Mouse (Mus musculus) cerebellum, adult 9-10 months (tissue): ENCODE measurements at regions not wholly inside any gene's neighbourhood (a gene's known extent, or its start where the extent isn't known, plus 50 kb on each side); places are given as distances from the start of the nearest gene placed in this dataset.
"Not testable (repeated sequence)": the region's sequence is repeated elsewhere in the genome, so short reads cannot be mapped to it uniquely, and the experiment has no call there.

ENCODE experiments used
- DNase-seq: peaks from one replicate; pipeline ENCODE4 v3.0.0; 2022

DNA sequence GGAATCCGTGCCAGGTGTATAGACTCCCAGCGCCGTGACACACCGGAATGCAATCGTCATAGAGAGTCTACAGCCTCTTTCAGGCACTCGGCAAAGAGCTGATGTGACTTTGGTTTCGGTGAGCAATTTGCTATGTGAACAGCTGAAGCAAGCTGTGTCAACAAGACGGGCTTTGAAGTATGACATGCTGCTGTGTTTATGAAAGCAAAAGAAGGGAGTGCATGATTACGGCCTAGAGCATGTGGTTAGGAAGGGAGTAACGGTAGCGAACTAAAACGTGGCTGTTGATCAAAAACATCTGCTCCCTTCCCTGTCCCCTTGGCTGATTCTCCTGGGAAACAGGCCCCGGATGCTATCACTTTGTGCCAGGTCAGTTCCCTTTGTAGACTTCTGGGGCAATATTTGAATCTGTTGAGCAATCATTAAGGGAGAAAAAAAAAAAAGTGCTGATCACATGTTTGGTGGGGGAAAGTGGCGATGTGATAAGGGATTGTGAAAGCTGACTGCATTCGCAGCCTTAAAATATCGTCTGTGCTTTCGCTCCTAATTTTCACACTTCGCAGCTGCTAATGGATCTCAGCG, 764.3 kb downstream of the Robo2 start:
- DNase-seq: no peak

DNA sequence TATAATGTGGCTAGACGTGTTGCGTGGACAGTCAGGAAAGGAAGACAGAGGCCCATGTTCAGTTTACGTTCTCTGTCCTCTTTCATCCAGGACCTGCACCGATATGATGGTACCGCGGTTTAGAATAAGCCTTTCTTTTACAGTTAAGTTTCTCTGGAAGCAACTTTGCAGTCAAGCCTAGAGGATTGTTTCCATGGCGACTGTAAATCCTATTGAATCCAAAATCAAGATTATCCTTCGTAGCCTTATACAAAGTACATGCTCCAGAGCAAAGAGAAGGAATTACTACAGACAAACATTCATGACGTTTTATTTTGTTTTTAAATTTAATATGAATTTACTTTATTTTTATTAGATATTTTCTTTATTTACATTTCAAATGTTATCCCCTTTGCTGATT, 798.6 kb downstream of the Robo2 start:
- no peak for DNase-seq

DNA sequence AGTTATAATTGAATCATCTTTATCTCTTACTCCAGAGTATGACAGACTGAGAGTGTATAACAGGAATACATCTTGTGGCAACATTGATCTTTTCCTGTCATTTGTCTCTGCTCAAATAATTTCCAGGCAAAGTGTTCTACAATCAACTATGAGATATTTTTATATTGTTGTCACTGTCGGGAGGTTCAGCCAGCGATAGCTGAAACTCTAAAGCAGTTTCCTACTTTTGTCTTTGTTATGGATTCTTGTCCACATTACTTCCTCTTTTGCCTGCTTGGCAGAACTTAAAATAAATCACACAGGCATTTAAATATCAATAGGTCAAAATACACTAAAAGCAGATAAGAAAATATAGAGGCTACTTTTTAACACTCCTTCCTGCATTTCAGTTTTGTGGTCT, 820.2 kb downstream of the Robo2 start:
- no peak for DNase-seq

DNA sequence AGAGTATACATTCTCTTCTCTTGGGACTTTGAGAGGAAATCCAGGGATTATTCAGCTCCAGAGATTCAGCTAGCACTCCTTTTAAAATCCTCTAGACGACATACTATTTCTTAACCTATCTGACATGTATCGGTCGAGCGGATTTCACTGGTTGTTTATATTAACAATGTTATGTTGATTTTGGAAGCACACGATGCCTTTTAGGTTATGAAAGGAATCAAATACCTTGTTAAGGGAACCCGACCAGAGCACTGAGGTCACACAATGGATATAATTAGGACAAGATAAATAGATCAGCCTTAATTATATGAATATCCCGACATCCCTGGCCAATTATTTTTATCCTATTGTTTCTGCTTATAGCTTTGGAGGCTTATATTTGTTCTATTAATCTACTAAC, 850.4 kb downstream of the Robo2 start:
- no peak for DNase-seq

DNA sequence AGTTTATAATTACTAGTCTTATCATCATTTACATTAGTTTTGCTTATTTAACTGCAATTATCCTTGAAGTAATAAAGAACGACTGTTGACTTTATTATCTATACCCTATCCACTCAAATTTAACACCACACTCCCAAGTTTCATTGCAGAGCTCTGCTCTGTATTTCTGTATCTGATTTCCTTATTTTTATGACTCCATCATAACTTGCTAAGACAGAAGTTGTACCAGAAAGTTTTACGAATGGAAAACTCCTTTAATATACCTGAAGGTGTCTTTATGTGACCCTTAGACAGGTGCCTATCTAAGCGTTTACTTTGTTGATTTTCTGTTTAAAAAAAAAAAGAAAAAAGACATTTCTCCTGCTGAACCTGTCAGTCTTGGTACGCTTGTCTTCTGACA, 854.7 kb downstream of the Robo2 start:
- no peak for DNase-seq

DNA sequence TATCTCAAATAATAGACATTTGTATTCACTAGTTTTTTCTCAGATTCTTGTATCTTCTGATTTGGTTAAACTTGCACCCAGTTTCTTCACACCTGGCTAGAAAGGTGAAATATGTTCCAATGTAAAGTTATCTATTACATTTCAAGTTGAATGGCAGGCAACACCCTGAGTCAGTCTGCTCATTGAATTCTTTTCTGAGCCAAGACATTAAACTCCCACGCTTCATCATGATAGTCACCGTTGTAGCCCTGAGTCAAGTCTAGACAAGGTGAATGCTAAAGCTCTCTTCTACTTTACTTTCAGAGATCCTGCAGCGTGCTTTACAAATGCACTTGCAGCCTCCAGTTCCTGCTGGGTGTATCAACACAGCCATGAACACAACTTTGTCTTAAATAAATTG, 868.0 kb downstream of the Robo2 start:
- DNase-seq: no peak

DNA sequence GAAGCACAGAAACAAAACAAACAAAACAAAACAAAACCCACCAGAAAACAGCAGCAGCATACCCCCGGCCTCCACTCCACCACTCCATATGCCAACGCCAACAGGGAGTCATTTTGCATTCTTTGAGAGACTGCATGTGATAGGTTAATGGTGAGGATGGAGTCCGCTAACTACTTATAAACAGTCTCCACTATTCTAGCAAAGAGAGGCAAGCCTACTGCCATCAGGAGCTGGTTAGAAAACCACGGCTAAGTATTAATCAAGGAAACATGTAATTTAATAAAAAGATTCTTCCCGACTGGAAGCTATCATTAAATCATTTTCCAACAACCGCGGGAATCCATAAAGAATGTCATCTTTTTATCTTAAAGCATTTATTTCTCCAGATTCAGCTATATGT, 873.6 kb downstream of the Robo2 start:
- DNase-seq: no peak

DNA sequence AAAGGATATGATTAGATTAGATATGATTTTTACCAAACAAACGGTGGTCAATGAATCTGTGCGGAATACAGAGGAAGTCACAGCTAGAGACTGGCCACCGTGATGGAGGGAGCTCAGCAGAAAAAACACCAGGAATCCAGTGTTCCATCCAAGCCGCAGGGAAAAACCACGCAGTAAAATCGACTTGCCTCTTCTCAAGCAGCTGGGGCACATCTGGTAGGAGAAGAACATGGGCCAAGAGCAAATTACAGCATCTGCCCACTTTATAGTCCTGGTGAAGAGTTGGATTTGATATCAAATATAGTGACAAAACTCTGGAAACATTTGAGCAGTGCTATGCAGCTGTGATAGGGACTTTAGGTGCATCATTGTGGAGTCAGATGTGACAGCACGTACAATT, 874.1 kb downstream of the Robo2 start:
- no peak for DNase-seq

DNA sequence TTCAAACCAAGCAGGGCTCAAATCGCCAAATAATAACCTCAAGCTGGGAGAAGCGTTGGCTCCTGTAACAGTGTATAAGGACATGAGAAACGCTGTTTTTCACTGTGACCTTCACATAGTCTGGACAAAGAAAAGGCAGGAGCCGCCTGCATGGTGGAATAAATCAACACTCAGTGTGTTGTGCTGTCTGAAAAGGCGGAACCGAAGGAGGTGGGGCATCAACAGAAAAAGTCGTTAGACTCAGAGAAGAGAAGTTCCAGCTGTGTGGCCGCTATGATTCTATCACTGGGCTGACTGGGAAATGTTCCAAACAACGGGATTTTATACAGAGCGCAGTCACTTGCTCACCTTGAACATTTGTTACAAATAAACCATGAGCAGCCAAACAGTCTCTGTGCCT, 881.4 kb downstream of the Robo2 start:
- no peak for DNase-seq

DNA sequence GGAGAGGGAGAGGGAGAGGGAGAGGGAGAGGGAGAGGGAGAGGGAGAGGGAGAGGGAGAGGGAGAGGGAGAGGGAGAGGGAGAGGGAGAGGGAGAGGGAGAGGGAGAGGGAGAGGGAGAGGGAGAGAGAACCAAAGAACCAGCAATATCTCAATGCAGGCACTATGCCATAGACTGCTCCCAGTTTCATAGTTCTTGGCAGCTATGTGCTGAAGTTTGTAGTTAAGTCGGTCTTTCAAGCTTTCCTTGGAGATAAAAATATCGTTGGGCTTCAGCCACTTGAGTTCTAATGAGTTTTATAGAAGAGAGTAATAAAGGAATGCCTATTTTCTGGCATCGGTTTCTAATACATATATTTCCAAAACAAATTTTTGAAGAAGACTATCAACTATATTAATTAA, 888.7 kb downstream of the Robo2 start:
- not testable (repeated sequence) for DNase-seq

DNA sequence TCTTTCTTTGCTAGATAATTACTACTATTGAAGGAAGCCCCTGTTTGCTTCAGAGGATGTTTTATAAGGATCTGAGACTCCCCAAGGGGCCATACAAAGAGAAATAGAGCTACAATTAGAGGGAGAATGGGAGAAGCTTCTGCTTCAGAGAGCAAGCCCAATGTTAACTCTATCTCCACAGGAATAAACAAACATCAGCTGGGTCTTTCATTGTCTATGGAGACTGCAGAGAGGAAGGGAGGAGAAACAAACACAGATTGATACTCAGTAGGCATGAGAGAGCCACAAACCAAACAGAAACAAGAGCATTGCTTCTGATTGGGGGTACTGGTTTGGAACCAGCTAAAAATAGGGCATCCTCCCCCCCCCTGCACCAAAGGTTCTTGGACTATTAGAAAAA, 906.9 kb downstream of the Robo2 start:
- DNase-seq: no peak

DNA sequence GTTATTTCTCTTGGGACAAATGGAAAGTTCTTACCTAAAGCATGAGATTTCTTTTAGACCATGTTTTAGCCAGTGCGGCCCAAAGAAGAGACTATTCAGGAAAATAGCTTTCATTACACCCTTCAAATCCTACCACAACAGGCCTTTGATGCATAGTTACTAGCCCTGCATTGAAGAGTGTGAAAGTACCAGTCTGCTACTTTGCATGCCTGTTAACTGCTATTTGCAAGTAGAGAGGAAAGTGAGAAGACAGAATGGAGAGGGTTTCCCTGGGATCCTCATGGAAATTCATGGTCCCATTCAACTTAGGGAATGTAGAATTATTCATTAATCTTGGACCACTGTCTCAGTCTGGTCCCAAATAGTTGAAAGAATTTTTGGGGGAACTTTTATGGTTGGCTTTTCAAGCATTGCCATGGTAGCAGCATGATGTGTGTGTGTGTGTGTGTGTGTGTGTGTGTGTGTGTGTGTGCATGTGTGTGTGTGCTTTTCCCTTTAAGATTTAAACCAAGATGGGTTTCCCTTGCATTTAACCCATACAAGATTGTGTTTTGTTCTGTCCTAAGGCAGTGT, 912.9 kb downstream of the Robo2 start:
- no peak for DNase-seq

DNA sequence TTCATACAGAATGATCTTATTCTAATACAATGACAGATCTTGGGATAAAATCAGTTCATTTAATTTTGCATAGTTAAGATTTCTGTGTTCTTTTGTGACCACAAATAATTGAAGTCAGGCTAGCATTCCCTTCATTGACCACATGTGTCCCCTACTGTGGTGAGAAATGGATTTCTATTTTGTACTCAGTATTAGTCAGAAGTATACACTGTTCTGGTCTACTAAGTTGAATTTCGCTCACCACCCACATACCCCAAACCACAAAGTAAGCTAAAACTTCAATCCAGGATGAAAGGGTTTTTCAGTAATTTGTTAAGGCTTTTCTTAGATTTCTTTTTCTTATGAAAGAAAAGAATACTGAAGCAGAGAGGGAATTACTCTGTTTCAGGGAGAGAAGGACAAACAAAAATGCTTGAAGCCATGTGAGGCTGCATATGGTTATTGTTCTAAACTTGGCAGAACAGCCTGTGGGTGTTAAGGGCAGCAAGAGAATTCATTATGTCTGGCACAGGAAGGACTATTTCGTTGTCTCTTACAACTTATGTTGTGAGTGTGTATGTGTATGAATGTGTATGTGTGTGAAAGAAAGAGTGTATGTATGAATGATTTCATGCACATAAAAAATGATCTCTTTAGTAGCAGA, 928.3 kb downstream of the Robo2 start:
- DNase-seq: no peak

DNA sequence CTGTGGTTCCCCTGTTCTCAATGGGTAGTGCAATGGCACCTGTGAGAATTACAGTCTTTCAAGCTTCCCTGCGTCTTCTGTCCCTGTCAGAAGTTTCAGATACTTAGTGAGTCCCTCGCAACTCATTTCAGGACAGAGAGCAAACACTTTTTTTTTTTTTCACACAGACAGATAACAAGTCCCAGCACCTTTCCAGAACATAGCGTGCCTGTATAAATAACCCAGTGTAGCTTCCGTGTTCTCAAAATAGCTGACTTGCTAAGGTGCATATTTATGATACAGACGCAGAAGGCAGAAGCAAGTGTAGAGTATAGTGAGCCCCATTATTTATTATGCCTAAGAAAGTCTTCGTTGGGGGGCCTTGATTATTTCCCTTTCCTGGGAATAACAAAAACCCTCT, 929.4 kb downstream of the Robo2 start:
- no peak for DNase-seq

DNA sequence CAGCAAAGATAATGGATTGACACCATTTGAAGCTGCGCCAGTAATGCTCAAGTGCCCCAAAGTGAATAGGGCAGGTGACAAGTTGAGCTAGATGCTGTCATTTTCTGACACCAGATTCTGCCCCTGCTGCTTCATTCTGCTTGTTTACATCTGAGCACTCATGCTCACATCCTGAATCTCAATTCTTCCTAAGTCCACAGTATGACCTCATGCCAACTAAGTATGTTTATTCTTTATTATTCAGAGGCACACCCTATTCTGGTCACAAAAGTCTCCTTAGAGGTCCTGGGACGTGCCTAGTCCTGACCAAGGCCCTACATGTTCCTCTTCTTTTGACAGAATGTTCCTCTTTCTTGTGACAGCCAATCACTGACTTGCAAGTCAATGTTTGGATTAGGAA, 938.1 kb downstream of the Robo2 start:
- no peak for DNase-seq

DNA sequence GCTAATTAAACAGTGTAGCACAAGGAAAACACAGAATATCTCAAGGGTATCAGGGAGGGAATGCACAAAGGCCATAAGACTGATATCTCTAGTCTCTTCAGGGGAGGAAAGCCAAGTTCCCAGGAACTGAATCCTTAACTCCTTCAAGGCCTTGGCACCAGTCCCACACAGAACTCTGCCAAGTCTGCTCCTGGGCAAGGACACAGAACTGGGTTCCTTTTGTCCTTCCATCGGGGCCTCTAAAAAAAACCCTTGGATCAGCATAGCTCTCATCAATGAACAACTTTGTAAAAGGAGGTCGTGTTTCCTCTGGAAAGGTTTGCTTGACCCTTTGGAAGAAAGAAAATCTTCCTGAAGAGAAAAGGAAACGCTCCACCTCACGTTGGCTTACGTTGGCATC, 940.1 kb downstream of the Robo2 start:
- no peak for DNase-seq

DNA sequence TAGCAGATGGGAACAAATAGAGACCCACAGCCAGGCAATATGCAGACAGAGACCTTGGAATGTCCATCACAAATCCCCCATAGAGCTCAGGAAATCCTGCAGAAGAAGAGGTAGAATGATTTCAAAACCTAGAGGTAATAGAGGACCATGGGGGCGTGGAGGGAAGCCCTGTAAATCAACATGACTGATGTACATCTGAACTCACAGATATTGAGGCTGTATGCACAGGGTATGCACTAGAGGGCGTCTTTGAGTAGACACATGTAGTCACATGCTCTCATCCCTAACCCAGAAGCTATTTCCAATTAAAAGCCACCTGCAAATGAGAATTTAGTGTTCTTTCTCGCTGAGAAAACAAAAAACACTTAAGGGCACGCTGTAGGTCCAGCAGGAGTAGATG, 941.1 kb downstream of the Robo2 start:
- no peak for DNase-seq

DNA sequence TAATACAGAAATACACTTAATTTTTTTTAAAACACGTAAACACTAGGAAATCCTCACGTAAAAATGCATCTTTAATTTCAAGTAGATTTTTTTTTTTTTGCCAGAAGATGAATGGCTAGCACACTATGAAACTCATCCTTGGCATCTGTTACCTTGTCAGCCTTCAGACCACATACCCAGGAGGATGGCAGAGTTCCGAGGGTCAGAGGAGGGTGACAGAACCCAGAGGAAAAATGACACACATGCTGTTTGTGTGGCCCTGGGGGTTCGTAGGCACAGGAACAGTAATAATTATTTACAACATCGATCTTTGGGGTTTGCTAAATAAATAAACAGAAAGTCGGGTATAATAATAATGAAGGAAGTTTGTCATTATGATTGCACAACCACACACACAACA, 945.3 kb downstream of the Robo2 start:
- no peak for DNase-seq

DNA sequence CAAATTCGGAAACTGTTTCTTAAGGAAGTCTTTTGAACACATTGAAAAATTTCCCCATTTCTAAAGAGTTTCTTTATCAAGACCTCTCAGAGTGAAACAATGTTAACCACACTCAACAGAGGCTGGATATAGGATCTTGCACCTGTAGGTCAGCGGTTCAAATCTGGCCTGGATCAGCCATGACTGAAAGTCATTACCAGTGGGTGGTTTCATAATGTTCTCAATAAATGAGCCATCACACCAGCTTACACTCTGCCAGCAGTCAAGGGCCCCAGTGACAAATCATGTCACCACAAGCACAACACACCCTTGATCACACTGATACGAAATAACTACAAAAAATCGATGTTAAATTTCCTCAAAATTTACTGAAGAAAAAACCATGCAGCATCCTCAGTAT, 949.1 kb downstream of the Robo2 start:
- DNase-seq: no peak

DNA sequence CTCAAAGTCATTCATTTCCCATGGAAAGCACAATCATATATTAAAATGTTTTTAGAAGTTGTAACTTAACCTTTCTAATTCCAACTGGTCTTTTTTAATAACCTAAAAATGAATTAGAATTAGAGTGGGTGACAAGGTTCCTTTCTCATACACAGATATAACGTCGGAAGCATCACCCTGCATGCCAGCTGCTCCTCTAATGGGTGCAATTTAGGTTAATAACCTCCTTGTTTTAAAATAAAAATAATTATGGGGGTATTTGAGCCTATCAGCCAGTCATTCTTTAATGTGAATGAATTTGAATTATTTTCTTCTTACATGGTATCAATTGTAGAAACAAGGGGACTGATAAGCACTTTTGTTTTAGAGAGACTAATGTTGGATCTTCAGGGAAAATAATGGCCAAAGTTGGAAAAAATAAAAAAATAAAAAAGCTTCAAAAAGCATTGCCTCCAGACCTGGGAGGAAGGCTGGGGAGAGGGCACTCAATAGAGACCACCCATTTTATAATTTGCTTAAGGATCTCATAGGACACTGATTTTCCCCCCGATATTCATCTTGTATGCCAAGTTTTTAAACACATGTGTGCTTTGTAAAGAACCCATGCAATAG, 960.9 kb downstream of the Robo2 start:
- no peak for DNase-seq

DNA sequence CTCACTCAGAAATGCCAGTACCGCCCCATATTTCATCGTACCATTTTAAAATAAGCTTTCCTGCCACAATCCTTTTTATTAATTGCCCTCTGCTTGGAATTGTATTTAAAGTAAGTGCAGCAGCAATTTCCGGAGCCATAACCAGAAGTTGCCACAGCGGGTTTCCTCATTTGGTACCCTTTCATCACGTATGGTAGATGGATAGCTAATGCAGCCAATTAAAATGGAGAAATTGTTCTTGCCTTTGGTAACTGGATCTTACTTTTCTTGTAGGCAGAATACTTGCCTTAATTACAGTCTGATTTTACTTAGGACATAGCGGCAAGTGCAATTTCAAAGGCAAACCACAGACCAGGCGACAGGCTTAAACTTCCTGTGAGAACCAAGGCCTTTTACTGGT, 961.8 kb downstream of the Robo2 start:
- DNase-seq: no peak

DNA sequence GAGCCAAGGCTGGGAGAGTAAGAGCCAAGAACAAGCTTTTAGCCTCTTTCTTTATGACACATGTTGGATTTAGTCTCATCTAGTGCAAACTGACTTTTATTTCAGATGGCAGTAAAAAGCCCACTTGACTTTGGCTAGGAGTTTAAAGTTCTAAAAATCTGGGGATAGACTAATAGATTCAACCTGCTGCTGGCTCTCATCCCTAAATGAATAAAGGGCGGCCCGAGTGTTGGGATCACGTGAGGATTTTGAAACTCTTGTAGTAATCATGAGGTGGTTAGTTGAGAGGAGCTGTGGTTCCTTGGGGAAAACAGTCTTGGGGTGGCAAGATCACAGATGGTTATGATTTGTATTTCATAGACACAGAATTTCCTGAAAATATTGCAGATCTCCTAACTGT, 975.9 kb downstream of the Robo2 start:
- no peak for DNase-seq

DNA sequence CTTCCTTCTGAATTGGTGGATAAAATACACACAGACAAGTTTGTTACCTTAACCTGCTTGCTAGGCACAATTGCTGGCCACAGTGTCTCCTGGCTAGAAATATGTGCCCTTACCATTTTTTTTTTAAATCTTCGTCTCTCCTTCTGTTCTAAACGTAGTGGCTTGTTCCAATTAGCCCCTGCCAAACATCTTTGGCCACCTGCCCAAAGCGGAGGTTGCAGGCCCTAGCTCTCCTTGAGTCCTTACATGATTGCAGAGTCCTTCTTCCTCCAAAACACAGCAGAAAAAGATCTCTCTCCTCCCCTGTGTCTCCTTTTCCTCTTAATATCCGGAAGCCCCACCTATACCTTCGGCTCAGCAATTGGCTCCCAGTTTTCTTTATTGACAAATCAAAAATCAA, 986.8 kb downstream of the Robo2 start:
- DNase-seq: no peak

DNA sequence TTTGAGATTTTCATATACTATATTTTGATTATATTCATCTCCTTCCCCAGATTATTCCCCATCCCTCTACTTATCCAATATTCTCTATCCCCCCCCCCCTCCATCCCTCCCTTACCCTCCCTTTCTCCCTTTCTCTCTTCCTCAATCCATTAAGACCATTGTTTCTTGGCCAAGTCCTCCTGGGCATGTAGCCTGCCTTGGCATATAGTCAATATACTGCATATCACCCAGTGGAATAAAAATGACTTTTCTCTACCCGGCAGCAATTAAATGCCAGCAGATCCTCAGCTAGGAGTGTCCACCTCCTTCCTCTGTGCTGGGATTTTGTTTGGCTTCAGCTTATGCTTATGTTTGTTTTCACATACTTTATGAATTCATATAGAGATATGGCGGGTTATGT, 987.3 kb downstream of the Robo2 start:
- DNase-seq: no peak

DNA sequence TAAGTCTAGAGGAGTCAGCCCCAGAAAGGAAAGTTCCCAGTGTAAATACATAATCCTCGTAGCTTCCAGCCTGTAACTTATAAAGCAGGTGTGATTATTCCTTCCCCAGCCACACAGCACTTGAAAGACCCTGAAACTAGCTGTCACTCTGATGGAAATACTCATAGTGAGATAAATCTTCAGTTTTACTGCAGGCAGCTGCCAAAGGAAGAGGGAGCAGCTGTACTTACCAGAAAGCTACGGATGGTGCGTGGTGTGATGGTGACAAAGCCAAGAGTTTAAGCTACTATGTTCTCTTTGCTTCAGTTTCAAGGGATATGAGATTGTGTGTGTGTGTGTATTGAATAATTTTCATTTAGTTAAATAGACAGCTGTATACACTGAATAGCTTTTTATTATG, 1007.1 kb downstream of the Robo2 start:
- DNase-seq: no peak
